Mouse (Mus musculus): Measurements from ENCODE around the gene Cox10.

DNA sequence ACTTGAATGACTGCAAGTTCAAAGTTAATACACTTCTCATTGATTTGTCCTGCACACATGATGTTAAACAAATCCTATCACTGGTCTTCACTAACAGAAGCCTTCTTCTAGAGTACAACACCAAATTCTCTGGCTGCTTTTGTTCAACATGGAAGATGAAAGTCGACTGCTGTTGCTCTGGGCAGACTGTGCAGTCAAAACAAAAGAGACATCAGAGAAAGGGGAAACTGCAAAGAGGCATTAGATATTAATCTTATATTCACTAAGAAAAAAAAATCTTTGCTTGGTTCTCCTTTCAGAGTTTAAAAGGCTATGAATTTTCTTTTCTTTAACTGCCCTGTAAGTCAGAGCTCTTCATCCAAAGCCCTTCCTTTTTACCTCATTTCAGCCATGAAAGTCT, 39.7 kb downstream of the Cox10 start:
- TF ChIP-seq EP300 (IDR thresholded peaks at IDR 0.05): no peak
- no peak for TF ChIP-seq CTCF (IDR thresholded peaks at IDR 0.05)
